Mouse (Mus musculus) hindbrain, postnatal 0 days (tissue): ENCODE measurements around the gene Maea. TPM values are rescaled to one million over a fixed set of nuclear protein-coding genes. Genes with fewer than 3 reads are reported as not detected.

ENCODE experiments used
- ATAC-seq: fragments of 200-750 bp; cut with Nextera tagmentation; 2 replicates; pipeline ENCODE4 v1.8.0; 2017; ENCODE audit warnings: mild to moderate bottlenecking, moderate TSS enrichment, moderate library complexity
- DNase-seq: peaks from one replicate; pipeline ENCODE4 v3.0.0-alpha.2; 2015; ENCODE audit warnings: low spot score
- H3K27ac ChIP-seq: fragments of 300-500 bp; sonication (generic); 2 replicates; pipeline ENCODE4 v1.5.1; 2014; ENCODE audit warnings: mild to moderate bottlenecking
- H3K27me3 ChIP-seq: fragments of 300-500 bp; sonication (generic); 2 replicates; pipeline ENCODE4 v1.6.1; 2014; ENCODE audit warnings: low read length, mixed read lengths; ENCODE audit not compliant: insufficient read depth
- H3K36me3 ChIP-seq: fragments of 300-500 bp; sonication (generic); 2 replicates; pipeline ENCODE4 v1.6.1; 2014; ENCODE audit warnings: low read length, mixed read lengths; ENCODE audit not compliant: insufficient read depth
- H3K4me1 ChIP-seq: fragments of 300-500 bp; sonication (generic); 2 replicates; pipeline ENCODE4 v1.6.1; 2014; ENCODE audit warnings: antibody characterized with exemption, low read length, mixed read lengths; ENCODE audit not compliant: insufficient read depth
- H3K4me2 ChIP-seq: fragments of 300-500 bp; sonication (generic); 2 replicates; pipeline ENCODE4 v1.6.1; 2014; ENCODE audit warnings: low read depth, mild to moderate bottlenecking, low read length, moderate library complexity, mixed read lengths
- H3K4me3 ChIP-seq: fragments of 300-500 bp; sonication (generic); 2 replicates; pipeline ENCODE4 v1.5.1; 2014; ENCODE audit warnings: low read length
- H3K9ac ChIP-seq: fragments of 300-500 bp; sonication (generic); replicated peaks from 2 replicates; pipeline ENCODE4 v1.6.1; 2014; ENCODE audit warnings: mild to moderate bottlenecking, low read length, moderate library complexity, mixed read lengths
- H3K9me3 ChIP-seq: fragments of 300-500 bp; sonication (generic); 2 replicates; pipeline ENCODE4 v1.6.1; 2016; ENCODE audit warnings: low read length, mixed read lengths
- CTCF ChIP-seq: IDR thresholded peaks from 2 replicates; pipeline ENCODE4 v1.5.1; 2016; ENCODE audit warnings: antibody characterized with exemption, control low read depth, low read depth
- WGBS: fragments of 180-500 bp; shearing (Covaris S2); extraction: QIAGEN DNeasy Blood & Tissue Kit; methylation state at CpG from one replicate; pipeline ENCODE4 v1.1.7; 2014; 5-methylcytosine and 5-hydroxymethylcytosine counted together
- polyA plus RNA-seq: library from polyadenylated mRNA; unstranded; fragments of >200 nt; fragmentation: Nextera tagmentation; extraction: Ambion mirVana; gene quantifications from 2 replicates; pipeline ENCODE4 v1.2.1, GENCODE M21; 2015
- total RNA-seq: library from RNA; depleted of rRNA; stranded (reverse); fragments of >200 nt; gene quantifications from 2 replicates; pipeline ENCODE4 v1.2.3, GENCODE M21; 2014; rRNA removed

Maea gene
- total and polyA plus RNA-seq, 2 experiments from 2014 or later, result 127 to 131 TPM

- no peaks in the 10 kb centered on the region for H3K4me1 ChIP-seq
- no peak overlapping the region for H3K4me3 ChIP-seq
- peaks cover 4% of the 10 kb centered on the region; the same call in 1 of the 2 replicates for H3K36me3 ChIP-seq
- H3K27me3 ChIP-seq, result no peaks in the 10 kb centered on the region
- no peaks in the 10 kb centered on the region for H3K9me3 ChIP-seq
- no peak overlapping the region for H3K9ac ChIP-seq
- no peak overlapping the region for H3K27ac ChIP-seq
- no peak for ATAC-seq
- DNase-seq, result no peak
- no peak overlapping the region for H3K4me2 ChIP-seq
- WGBS, result 76% methylated on average over 11 of the region's 11 CpGs
- no peak for TF ChIP-seq CTCF
These were observed 60.4 kb downstream of the Maea start for GRCm38 (mm10) chr5:33395693-33396092.

DNA sequence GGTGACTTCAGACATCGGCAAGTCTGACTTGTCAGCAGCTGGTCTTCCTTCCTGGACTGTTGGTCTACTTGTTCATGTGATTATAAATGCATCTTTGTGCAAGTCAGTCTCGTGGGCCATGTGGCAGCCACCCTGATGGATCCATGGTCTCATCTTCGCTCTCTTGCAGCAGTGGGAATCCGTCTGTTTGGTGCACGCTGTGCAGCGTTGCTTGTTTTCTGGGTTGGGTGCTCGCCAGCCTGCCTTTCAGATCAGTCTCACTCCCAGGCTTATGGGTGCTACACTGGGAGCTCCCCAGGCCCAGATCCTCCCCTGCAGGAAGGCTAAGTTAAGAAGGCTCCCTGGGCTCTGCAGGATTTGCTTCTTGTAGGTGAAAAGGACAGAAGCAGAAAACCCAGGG, 61.5 kb downstream of the Maea start:
- no peak overlapping the region for H3K4me3 ChIP-seq
- peaks cover 4% of the 10 kb centered on the region; the same call in 1 of the 2 replicates for H3K36me3 ChIP-seq
- no peak overlapping the region for H3K27ac ChIP-seq
- no peaks in the 10 kb centered on the region for H3K4me1 ChIP-seq
- DNase-seq, result no peak
- no peak for ATAC-seq
- no peak overlapping the region for H3K9ac ChIP-seq
- no peak overlapping the region for H3K4me2 ChIP-seq
- H3K27me3 ChIP-seq, result no peaks in the 10 kb centered on the region
- no peaks in the 10 kb centered on the region for H3K9me3 ChIP-seq
- TF ChIP-seq CTCF, result no peak
- WGBS, result 68% methylated on average over 7 of the region's 7 CpGs

- no peak overlapping the region for H3K9ac ChIP-seq
- no peak overlapping the region for H3K4me2 ChIP-seq
- H3K36me3 ChIP-seq, result peaks cover 5% of the 10 kb centered on the region; the same call in 1 of the 2 replicates
- 39% methylated on average over 12 of the region's 12 CpGs for WGBS
- H3K27ac ChIP-seq, result no peak overlapping the region
- no peaks in the 10 kb centered on the region for H3K9me3 ChIP-seq
- DNase-seq (no peak), ATAC-seq (no peak)
- H3K4me1 ChIP-seq, result no peaks in the 10 kb centered on the region
- TF ChIP-seq CTCF, result no peak
- no peaks in the 10 kb centered on the region for H3K27me3 ChIP-seq
- no peak overlapping the region for H3K4me3 ChIP-seq
These were observed 65.5 kb downstream of the Maea start for GRCm38 (mm10) chr5:33400819-33401218.

DNA sequence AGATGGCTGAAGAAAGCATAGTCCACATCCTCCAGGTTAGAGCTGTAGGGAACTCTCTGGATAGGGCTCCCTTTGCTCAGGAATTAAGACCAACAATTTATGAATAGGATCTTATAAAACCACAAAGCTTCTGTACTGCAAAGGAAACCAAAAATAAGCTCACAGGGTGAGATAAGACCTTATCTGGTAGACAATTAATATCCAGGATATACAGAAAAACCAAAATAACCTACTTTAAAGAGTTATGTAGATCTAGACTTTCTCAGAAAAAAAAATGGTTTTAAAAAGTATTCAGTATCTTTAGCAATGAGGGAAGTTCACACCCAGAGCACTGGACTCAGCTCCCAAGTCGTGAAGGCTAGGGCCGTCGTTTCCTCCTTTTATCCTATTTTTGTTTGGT, 85.0 kb downstream of the Maea start:
- ATAC-seq, result no peak
- Histone ChIP-seq H3K4me2 (no peak overlapping the region), H3K36me3 (no peaks in the 10 kb centered on the region), H3K27ac (no peak overlapping the region), H3K4me1 (no peaks in the 10 kb centered on the region), H3K4me3 (no peak overlapping the region), H3K27me3 (no peaks in the 10 kb centered on the region), H3K9me3 (no peaks in the 10 kb centered on the region), H3K9ac (no peak overlapping the region)
- WGBS, result 81% methylated on average over 3 of the region's 3 CpGs
- DNase-seq, result no peak
- TF ChIP-seq CTCF, result no peak

Other genes with a start within 250 kb of the Maea start
- 0.93 and 1.2 TPM in 2 replicates for gene Slc5a1, start 231.3 kb upstream of the Maea start, total RNA-seq
- gene Slc5a1, start 231.3 kb upstream of the Maea start, polyA plus RNA-seq, result 0.61 and 0.78 TPM in 2 replicates
- 4.3 TPM in 2 replicates for gene Spon2, start 117.1 kb upstream of the Maea start, total RNA-seq
- 3.6 and 3.9 TPM in 2 replicates for gene Spon2, start 117.1 kb upstream of the Maea start, polyA plus RNA-seq
- gene Ctbp1, start 60.5 kb upstream of the Maea start, total RNA-seq, result 468 and 519 TPM in 2 replicates
- gene Ctbp1, start 60.5 kb upstream of the Maea start, polyA plus RNA-seq, result 372 and 378 TPM in 2 replicates
- 7.7 and 8.7 TPM in 2 replicates for gene Uvssa, start 43.0 kb downstream of the Maea start, total RNA-seq
- gene Uvssa, start 43.0 kb downstream of the Maea start, polyA plus RNA-seq, result 8.1 and 8.5 TPM in 2 replicates
- gene Nkx1-1, start 98.5 kb downstream of the Maea start, total RNA-seq, result 6.5 and 7.8 TPM in 2 replicates
- 0.35 and 0.39 TPM in 2 replicates for gene Nkx1-1, start 98.5 kb downstream of the Maea start, polyA plus RNA-seq